Mouse (Mus musculus) heart, postnatal 0 days (tissue): ENCODE measurements around the gene Lgals9. TPM values are rescaled to one million over a fixed set of nuclear protein-coding genes. Genes with fewer than 3 reads are reported as not detected.

Source experiments
- ATAC-seq: fragments of 200-750 bp; cut with Nextera tagmentation; 2 replicates; pipeline ENCODE4 v1.8.0; 2017; ENCODE audit warnings: low read depth, moderate number of reproducible peaks, moderate library complexity; ENCODE audit not compliant: insufficient read depth
- DNase-seq: peaks from one replicate; pipeline ENCODE4 v3.0.0-alpha.2; 2016; ENCODE audit warnings: low spot score
- H3K27ac ChIP-seq: fragments of 300-500 bp; sonication (generic); 2 replicates; pipeline ENCODE4 v1.5.1; 2014; ENCODE audit warnings: low read depth, mild to moderate bottlenecking
- H3K27me3 ChIP-seq: fragments of 300-500 bp; sonication (generic); 2 replicates; pipeline ENCODE4 v1.6.1; 2014; ENCODE audit warnings: low read length, mixed read lengths; ENCODE audit not compliant: control insufficient read depth, insufficient read depth
- H3K36me3 ChIP-seq: fragments of 300-500 bp; sonication (generic); replicated peaks from 2 replicates; pipeline ENCODE4 v1.6.1; 2014; ENCODE audit warnings: low read length, mixed read lengths; ENCODE audit not compliant: control insufficient read depth, insufficient read depth
- H3K4me1 ChIP-seq: fragments of 300-500 bp; sonication (generic); 2 replicates; pipeline ENCODE4 v1.6.1; 2014; ENCODE audit warnings: antibody characterized with exemption; ENCODE audit not compliant: control insufficient read depth, insufficient read depth
- H3K4me2 ChIP-seq: fragments of 300-500 bp; sonication (generic); 2 replicates; pipeline ENCODE4 v1.6.1; 2014; ENCODE audit warnings: low read depth, mild to moderate bottlenecking, low read length, moderate library complexity
- H3K4me3 ChIP-seq: fragments of 300-500 bp; sonication (generic); 2 replicates; pipeline ENCODE4 v1.5.1; 2014; ENCODE audit warnings: low read depth, low read length
- H3K9ac ChIP-seq: fragments of 300-500 bp; sonication (generic); replicated peaks from 2 replicates; pipeline ENCODE4 v1.6.1; 2014; ENCODE audit warnings: low read depth, low read length, mixed read lengths
- H3K9me3 ChIP-seq: fragments of 300-500 bp; sonication (generic); replicated peaks from 2 replicates; pipeline ENCODE4 v1.6.1; 2016; ENCODE audit warnings: low read length; ENCODE audit not compliant: control insufficient read depth
- CTCF ChIP-seq: IDR thresholded peaks from 2 replicates; pipeline ENCODE4 v1.5.1; 2016; ENCODE audit warnings: antibody characterized with exemption, control low read depth, low read depth
- EP300 ChIP-seq: IDR thresholded peaks from 2 replicates; pipeline ENCODE4 v1.6.1; 2016; ENCODE audit warnings: antibody characterized with exemption, low read depth
- WGBS: fragments of 180-500 bp; shearing (Covaris S2); extraction: QIAGEN DNeasy Blood & Tissue Kit; methylation state at CpG from one replicate; pipeline ENCODE4 v1.1.7; 2014; 5-methylcytosine and 5-hydroxymethylcytosine counted together
- polyA plus RNA-seq: library from polyadenylated mRNA; unstranded; fragments of >200 nt; fragmentation: Nextera tagmentation; extraction: Ambion mirVana; gene quantifications from 2 replicates; pipeline ENCODE4 v1.2.1, GENCODE M21; 2015
- total RNA-seq: library from RNA; depleted of rRNA; stranded (reverse); fragments of >200 nt; gene quantifications from 2 replicates; pipeline ENCODE4 v1.2.3, GENCODE M21; 2014; ENCODE audit warnings: low replicate concordance

Gene Lgals9
- total and polyA plus RNA-seq, 2 experiments from 2014 or later: 76.9 to 125 TPM

DNA sequence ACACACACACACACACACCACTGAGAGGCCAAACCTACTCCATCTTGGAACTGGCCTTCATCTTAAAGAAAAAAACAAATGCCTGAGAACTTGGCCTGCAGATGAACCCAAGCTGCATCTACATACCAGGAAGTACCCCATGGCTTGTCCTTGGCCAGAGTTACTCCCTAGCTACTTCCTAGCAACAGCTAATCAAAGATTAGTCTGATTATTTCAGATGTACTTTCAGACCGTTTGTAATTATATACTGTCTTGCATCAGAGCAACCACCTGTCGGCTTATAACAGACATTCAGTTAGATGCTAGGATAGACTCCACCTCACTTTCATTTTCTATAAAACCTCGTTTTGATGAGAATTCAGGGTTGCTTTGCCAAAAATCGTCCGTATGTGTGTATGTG lies 21.7 kb upstream of the Lgals9 start:
- Histone ChIP-seq H3K27me3 (no peaks in the 10 kb centered on the region), H3K4me2 (no peak overlapping the region), H3K9me3 (no peaks in the 10 kb centered on the region), H3K9ac (no peak overlapping the region), H3K36me3 (no peaks in the 10 kb centered on the region), H3K4me1 (no peaks in the 10 kb centered on the region; the same call in 1 of the 2 replicates), H3K27ac (no peak overlapping the region), H3K4me3 (no peak overlapping the region)
- ATAC-seq (no peak), DNase-seq (no peak)
- 61% methylated on average over 5 of the region's 5 CpGs for WGBS
- no peak for TF ChIP-seq EP300
- TF ChIP-seq CTCF: no peak

DNA sequence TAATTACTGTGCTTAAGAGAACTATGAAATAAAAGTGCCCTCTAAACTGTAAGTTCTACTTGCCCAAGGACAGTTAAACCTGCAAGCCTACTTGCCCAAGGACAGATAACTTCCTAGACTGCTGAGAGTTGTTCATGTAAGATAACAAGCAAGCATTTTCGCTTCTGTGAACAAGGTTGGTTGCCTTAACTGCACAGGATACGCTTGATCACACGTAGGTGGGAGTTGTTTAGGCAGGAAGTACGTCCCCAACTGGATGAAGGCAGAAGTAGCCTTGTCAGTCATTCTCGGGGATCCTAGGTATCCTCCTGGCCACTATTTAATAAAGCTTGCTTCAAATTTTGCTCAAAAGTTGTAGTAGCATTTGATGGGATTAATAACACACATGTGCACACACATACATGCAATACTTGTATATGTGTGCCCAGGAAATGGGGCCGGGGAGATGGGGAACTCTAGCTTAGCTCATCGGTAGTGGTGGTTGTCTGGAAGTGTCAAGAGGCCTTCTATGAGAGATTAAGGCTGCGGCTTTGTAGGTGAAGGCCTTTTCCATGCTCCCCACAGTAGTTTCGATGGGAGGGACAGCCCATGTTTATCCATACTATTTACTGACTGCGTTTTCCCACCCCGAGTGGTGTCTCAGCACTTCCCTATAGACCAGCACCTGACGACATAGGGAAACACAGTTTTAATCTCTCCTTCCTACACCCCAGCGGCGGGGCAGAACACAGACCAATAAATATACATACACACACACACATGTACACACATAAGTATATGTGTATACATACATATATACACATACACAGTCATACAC lies 21.0 kb upstream of the Lgals9 start:
- TF ChIP-seq CTCF (no peak), EP300 (no peak)
- 69% methylated on average over 14 of the region's 14 CpGs for whole genome bisulfite sequencing
- H3K4me1 ChIP-seq: no peaks in the 10 kb centered on the region; the same call in 1 of the 2 replicates
- ATAC-seq (no peak), DNase-seq (no peak)
- H3K36me3 ChIP-seq: no peaks in the 10 kb centered on the region
- H3K4me2 ChIP-seq: no peak overlapping the region
- no peak overlapping the region for H3K4me3 ChIP-seq
- H3K27ac ChIP-seq: no peak overlapping the region
- H3K9me3 ChIP-seq: no peaks in the 10 kb centered on the region
- H3K9ac ChIP-seq: no peak overlapping the region
- H3K27me3 ChIP-seq: no peaks in the 10 kb centered on the region

DNA sequence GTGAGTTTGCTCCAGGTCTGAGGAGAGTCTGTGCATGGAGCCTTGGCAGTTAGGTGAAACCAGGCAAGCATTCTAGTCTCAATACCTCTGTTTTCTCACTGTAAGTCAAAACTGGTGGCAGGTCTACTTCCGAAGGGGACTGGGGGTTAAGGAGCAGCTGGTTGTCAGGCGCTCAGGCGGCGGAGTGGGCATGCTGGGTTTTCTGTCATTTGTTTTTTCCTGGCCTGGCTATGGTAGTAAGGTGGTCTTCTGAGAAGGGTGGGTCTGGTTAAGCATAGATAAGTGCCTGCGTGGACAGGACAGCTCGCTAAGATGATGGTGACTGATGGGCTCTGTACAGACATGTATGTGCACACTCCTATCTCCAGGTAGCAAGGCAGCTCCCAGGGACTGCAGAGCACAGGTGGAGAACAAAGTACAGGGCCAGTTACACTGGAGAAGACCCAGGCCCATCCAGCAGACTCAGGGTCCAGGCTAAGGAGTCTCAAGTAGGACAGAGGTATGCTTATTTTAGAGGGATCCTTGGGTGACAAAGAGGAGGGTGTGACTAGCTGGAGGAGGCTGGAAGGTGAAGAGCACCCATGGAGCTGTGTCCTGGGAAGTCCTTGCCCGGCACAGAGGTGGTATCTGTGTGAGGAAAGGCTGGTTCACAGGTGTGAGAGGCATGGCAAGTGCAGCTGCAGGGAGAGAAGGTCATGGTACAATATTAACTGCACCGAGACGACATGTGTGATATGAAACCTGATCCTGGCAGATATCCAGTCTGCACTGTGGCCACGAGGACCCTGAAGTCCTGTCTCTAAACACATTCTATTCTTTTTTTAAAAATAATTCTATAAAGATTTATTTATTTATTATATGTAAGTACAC lies 19.3 kb upstream of the Lgals9 start:
- Histone ChIP-seq H3K9ac (no peak overlapping the region), H3K27ac (peak overlapping the region; percentile 88), H3K4me3 (no peak overlapping the region), H3K4me2 (no peak overlapping the region), H3K36me3 (no peaks in the 10 kb centered on the region), H3K27me3 (no peaks in the 10 kb centered on the region), H3K4me1 (no peaks in the 10 kb centered on the region; the same call in 1 of the 2 replicates), H3K9me3 (no peaks in the 10 kb centered on the region)
- DNase-seq (no peak), ATAC-seq (no peak)
- TF ChIP-seq CTCF (no peak), EP300 (no peak)
- WGBS: 74% methylated on average over 10 of the region's 10 CpGs

DNA sequence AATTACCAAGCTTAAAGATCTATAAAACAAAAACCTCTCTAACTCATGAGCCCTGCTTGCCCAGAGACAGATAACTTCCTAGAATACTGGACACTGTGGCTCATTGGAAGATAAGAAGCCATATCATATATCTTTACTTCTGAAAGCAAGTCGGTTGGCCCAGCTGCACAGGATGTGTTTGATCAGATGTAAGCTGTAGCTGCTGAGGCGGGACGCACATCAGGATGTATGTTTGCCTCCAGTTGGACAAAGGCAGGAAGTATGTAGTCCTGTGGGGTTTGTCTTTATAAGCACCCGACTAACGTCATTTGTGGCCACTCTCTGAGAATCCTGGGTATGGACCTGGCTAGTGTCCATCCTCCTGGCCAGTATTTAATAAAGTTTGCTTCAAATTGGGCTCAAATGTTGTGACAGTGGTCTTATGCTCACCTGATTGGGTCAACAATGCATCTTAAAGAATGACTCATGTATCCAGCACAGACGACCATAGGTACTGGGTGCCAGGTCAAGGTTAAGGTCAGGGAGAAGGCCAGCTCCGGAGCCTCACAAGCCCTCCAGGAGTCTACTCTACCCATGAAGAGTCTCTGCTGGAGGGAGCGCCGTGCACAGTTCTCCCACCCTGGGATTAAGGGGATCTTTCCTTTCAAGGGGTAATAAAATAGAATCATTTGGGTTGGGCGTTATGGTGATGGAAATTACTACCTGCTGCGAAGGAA lies 18.5 kb upstream of the Lgals9 start:
- H3K9me3 ChIP-seq: no peaks in the 10 kb centered on the region
- DNase-seq: peak; percentile 71
- no peaks in the 10 kb centered on the region for H3K36me3 ChIP-seq
- H3K27me3 ChIP-seq: no peaks in the 10 kb centered on the region
- H3K9ac ChIP-seq: no peak overlapping the region
- peak overlapping the region; percentile 88 for H3K27ac ChIP-seq
- no peak overlapping the region for H3K4me2 ChIP-seq
- TF ChIP-seq CTCF: no peak
- peak; percentile 78 for TF ChIP-seq EP300
- peak; percentile 85 for ATAC-seq
- H3K4me1 ChIP-seq: no peaks in the 10 kb centered on the region; the same call in 1 of the 2 replicates
- no peak overlapping the region for H3K4me3 ChIP-seq
- 56% methylated on average over 11 of the region's 11 CpGs for WGBS

DNA sequence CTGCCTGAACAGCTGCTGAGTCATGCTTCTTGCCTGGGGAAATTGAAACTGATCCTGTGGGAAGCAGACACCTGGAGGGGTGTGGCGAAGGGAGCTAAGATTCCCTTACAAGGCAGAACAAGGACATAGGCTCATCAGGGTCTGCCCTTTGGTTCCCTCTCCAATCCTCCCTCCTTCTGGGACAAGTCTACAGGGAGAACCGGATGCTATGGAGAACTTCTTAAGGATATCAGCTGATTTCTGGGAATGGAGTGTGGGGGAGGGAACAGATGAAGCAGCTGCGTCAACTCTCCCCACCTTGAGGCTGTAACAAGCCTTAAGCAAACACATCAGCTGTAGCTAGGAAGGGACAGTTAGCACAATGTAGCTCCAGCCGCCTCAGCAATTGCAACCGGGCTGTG lies 17.8 kb upstream of the Lgals9 start:
- Histone ChIP-seq H3K4me2 (no peak overlapping the region), H3K4me3 (no peak overlapping the region), H3K36me3 (no peaks in the 10 kb centered on the region), H3K4me1 (no peaks in the 10 kb centered on the region; the same call in 1 of the 2 replicates), H3K27me3 (no peaks in the 10 kb centered on the region), H3K27ac (peak overlapping the region; percentile 88), H3K9ac (no peak overlapping the region), H3K9me3 (no peaks in the 10 kb centered on the region)
- WGBS: 54% methylated on average over 5 of the region's 5 CpGs
- TF ChIP-seq CTCF (no peak), EP300 (no peak; the same call in 1 of the 2 replicates)
- peak; percentile 52 for DNase-seq
- ATAC-seq: peak; percentile 62
